Mouse (Mus musculus): Measurements from ENCODE around the gene Bfsp1. TPM values are rescaled to one million over a fixed set of nuclear protein-coding genes. Genes with fewer than 3 reads are reported as not detected.

Gene Bfsp1
- polyA plus RNA-seq, 1 experiment from 2014 or later, result 1.1 TPM

DNA sequence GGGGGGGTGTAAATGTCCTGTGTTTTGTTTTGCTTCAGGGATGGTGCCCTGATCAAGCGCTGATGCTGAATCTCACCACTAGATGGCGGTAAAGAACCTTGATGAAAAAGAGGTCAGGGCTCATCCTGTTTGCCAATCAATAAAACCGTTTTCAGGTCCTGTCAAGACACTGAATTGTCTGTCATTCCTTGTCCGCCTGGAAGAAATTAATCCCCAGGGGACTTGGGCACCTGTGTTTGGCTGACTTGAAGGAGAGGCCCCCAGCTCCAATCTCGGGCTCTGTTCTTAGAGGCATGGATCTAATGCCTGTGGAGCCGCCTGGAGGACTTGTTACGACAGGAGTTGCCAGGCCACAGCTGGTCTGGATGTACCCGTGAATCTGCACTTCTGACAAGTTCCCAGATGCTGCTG is 25.7 kb downstream of the Bfsp1 start:
- DNase-seq (ENCODE audit: low spot score) (peak; percentile 92), ATAC-seq (replicated peaks; ENCODE audit: insufficient number of reproducible peaks, low FRiP score, low TSS enrichment, low read depth) (0 out of 2 replicates have a peak, but pooled peaks have one; percentile 34)
- Histone ChIP-seq H3K9ac (replicated peaks; ENCODE audit: low read length) (no peak overlapping the region), H3K9me3 (replicated peaks; ENCODE audit: control insufficient read depth, low read length) (no peaks in the 10 kb centered on the region), H3K27ac (replicated peaks; ENCODE audit: low read depth, low read length) (no peak overlapping the region), H3K4me3 (ENCODE audit: low read depth, low read length) (no peak overlapping the region), H3K36me3 (replicated peaks; ENCODE audit: control insufficient read depth, insufficient read depth, low read depth, low read length) (no peaks in the 10 kb centered on the region), H3K4me2 (ENCODE audit: low read depth, low read length) (peak overlapping the region; percentile 19; the same call in 1 of the 2 replicates), H3K4me1 (ENCODE audit: control insufficient read depth, insufficient read depth, low read length) (no peaks in the 10 kb centered on the region), H3K27me3 (ENCODE audit: control insufficient read depth, insufficient read depth, low read length) (no peaks in the 10 kb centered on the region)
- WGBS, result under 1% methylated on average over 8 of the region's 8 CpGs

DNA sequence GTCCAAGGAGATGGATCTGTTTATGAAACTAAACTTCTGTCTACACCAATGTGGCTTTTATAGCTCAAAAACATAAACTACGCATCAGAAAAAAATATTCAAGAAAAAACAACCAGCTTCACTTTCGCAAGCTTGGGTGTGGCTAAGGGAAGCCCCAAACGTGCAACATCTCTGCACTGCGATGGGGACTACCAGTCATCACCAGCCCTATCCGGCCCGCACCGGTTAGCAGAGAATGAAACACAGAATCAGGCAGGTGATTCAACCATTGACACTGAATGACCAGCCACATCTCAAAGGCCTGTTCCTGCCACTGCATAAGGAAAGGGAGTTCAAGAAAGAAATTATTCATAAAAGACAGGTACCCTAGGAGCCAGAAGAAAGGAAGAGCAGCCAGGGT is 27.2 kb downstream of the Bfsp1 start:
- WGBS, result 83% methylated on average over 7 of the region's 7 CpGs
- H3K36me3 ChIP-seq (replicated peaks; ENCODE audit: control insufficient read depth, insufficient read depth, low read depth, low read length), result no peaks in the 10 kb centered on the region

DNA sequence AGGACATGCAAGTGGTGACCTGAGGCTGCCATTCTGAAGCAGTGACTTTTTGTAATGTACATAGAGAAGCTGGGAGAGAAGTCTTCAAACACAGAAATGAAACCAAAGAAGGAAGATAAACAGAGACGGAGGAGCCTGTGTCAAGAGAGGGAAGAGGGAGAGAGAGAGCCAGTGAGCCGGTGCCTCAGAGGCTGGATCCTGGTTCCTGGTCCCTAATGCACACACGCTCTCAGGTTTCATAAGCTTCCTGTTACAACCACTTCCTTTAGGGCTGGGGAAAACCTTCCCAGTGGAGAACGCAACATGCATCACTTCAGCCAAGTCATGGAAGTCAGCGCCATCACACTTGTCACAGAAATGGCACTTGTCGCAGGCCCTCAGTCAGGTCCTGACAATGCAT is 28.9 kb downstream of the Bfsp1 start:
- Histone ChIP-seq H3K4me2 (ENCODE audit: low read depth, low read length) (no peak overlapping the region), H3K9ac (replicated peaks; ENCODE audit: low read length) (no peak overlapping the region), H3K27ac (replicated peaks; ENCODE audit: low read depth, low read length) (no peak overlapping the region), H3K36me3 (replicated peaks; ENCODE audit: control insufficient read depth, insufficient read depth, low read depth, low read length) (no peaks in the 10 kb centered on the region), H3K4me3 (ENCODE audit: low read depth, low read length) (no peak overlapping the region), H3K27me3 (ENCODE audit: control insufficient read depth, insufficient read depth, low read length) (no peaks in the 10 kb centered on the region), H3K9me3 (replicated peaks; ENCODE audit: control insufficient read depth, low read length) (no peaks in the 10 kb centered on the region), H3K4me1 (ENCODE audit: control insufficient read depth, insufficient read depth, low read length) (no peaks in the 10 kb centered on the region)
- ATAC-seq (replicated peaks; ENCODE audit: insufficient number of reproducible peaks, low FRiP score, low TSS enrichment, low read depth), result no peak
- WGBS, result 44% methylated on average over 6 of the region's 6 CpGs
- DNase-seq (ENCODE audit: low spot score), result peak; percentile 49

More for the DNA sequence above, 27.2 kb downstream of the Bfsp1 start:
- H3K4me1 ChIP-seq (ENCODE audit: control insufficient read depth, insufficient read depth, low read length), result no peaks in the 10 kb centered on the region
- H3K27ac ChIP-seq (replicated peaks; ENCODE audit: low read depth, low read length), result no peak overlapping the region
- no peaks in the 10 kb centered on the region for H3K9me3 ChIP-seq (replicated peaks; ENCODE audit: control insufficient read depth, low read length)
- H3K27me3 ChIP-seq (ENCODE audit: control insufficient read depth, insufficient read depth, low read length), result no peaks in the 10 kb centered on the region
- H3K9ac ChIP-seq (replicated peaks; ENCODE audit: low read length), result no peak overlapping the region
- H3K4me3 ChIP-seq (ENCODE audit: low read depth, low read length), result no peak overlapping the region
- no peak overlapping the region for H3K4me2 ChIP-seq (ENCODE audit: low read depth, low read length)
- DNase-seq (ENCODE audit: low spot score), result no peak
- no peak for ATAC-seq (replicated peaks; ENCODE audit: insufficient number of reproducible peaks, low FRiP score, low TSS enrichment, low read depth)

DNA sequence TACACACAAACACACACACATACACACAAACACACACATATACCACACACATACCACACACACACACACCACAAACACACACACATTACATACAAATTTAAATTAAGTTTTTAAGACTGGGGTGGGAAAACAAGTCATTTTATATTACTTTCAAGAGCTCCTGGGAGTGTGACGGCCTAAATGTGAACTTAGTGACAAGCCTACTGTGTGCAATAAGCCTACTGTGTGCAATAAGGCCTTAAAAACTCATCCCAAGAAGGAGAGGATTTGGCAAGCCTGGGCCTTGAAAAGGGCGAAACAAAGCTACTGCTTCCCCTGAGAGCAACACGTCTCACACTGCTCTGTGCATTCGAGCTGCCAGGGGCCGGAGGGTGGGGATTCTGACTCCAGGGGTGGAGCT is 30.3 kb downstream of the Bfsp1 start:
- no peak overlapping the region for H3K27ac ChIP-seq (replicated peaks; ENCODE audit: low read depth, low read length)
- no peak overlapping the region for H3K9ac ChIP-seq (replicated peaks; ENCODE audit: low read length)
- no peaks in the 10 kb centered on the region for H3K36me3 ChIP-seq (replicated peaks; ENCODE audit: control insufficient read depth, insufficient read depth, low read depth, low read length)
- no peak for ATAC-seq (replicated peaks; ENCODE audit: insufficient number of reproducible peaks, low FRiP score, low TSS enrichment, low read depth)
- no peak overlapping the region for H3K4me3 ChIP-seq (ENCODE audit: low read depth, low read length)
- 75% methylated on average over 5 of the region's 5 CpGs for WGBS
- no peaks in the 10 kb centered on the region for H3K4me1 ChIP-seq (ENCODE audit: control insufficient read depth, insufficient read depth, low read length)
- H3K4me2 ChIP-seq (ENCODE audit: low read depth, low read length), result no peak overlapping the region
- H3K9me3 ChIP-seq (replicated peaks; ENCODE audit: control insufficient read depth, low read length), result no peaks in the 10 kb centered on the region
- DNase-seq (ENCODE audit: low spot score), result no peak
- no peaks in the 10 kb centered on the region for H3K27me3 ChIP-seq (ENCODE audit: control insufficient read depth, insufficient read depth, low read length)

DNA sequence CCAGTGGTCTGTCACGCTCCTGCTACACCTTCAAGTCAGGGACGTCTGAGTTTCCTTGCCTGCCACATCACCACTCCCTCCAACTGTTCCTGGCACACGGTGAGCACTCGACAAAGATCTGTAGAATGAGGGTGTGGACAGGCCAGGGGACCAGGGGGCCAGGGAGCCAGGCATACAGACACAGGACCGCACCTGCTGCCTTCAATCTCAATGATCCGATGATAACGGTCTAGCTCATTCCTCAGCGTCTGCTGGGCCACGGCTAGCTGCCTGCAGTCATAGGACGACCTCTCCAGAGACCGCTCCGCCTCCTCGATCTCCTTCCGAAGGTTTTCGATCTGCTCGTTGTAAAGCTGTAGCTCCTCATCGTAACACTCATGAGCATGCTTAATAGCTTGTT is 31.3 kb downstream of the Bfsp1 start:
- H3K4me3 ChIP-seq (ENCODE audit: low read depth, low read length), result no peak overlapping the region
- no peaks in the 10 kb centered on the region for H3K27me3 ChIP-seq (ENCODE audit: control insufficient read depth, insufficient read depth, low read length)
- ATAC-seq (replicated peaks; ENCODE audit: insufficient number of reproducible peaks, low FRiP score, low TSS enrichment, low read depth), result no peak
- no peak overlapping the region for H3K27ac ChIP-seq (replicated peaks; ENCODE audit: low read depth, low read length)
- H3K4me2 ChIP-seq (ENCODE audit: low read depth, low read length), result no peak overlapping the region
- H3K9ac ChIP-seq (replicated peaks; ENCODE audit: low read length), result no peak overlapping the region
- 83% methylated on average over 17 of the region's 17 CpGs for WGBS
- no peaks in the 10 kb centered on the region for H3K36me3 ChIP-seq (replicated peaks; ENCODE audit: control insufficient read depth, insufficient read depth, low read depth, low read length)
- no peaks in the 10 kb centered on the region for H3K9me3 ChIP-seq (replicated peaks; ENCODE audit: control insufficient read depth, low read length)
- DNase-seq (ENCODE audit: low spot score), result no peak
- H3K4me1 ChIP-seq (ENCODE audit: control insufficient read depth, insufficient read depth, low read length), result no peaks in the 10 kb centered on the region

DNA sequence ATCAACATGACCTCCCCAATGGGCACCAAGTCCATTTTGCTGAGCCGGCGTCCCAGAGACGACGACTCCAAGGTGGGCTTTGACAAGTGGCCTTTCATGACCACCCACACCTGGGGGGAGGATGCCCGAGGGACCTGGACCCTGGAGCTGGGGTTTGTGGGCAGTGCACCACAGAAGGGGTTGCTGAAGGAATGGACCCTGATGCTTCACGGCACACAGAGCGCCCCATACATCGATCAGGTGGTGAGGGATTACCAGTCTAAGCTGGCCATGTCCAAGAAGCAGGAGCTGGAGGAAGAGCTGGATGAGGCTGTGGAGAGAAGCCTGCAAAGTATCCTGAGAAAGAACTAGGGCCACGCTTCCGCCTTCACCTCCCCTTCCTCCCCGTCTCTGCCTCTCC is 49.5 kb downstream of the Bfsp1 start:
- Histone ChIP-seq H3K4me3 (ENCODE audit: low read depth, low read length) (no peak overlapping the region), H3K9ac (replicated peaks; ENCODE audit: low read length) (no peak overlapping the region), H3K27ac (replicated peaks; ENCODE audit: low read depth, low read length) (no peak overlapping the region), H3K27me3 (ENCODE audit: control insufficient read depth, insufficient read depth, low read length) (no peaks in the 10 kb centered on the region), H3K4me1 (ENCODE audit: control insufficient read depth, insufficient read depth, low read length) (no peaks in the 10 kb centered on the region), H3K9me3 (replicated peaks; ENCODE audit: control insufficient read depth, low read length) (no peaks in the 10 kb centered on the region), H3K36me3 (replicated peaks; ENCODE audit: control insufficient read depth, insufficient read depth, low read depth, low read length) (no peaks in the 10 kb centered on the region), H3K4me2 (ENCODE audit: low read depth, low read length) (no peak overlapping the region)
- 88% methylated on average over 11 of the region's 11 CpGs for WGBS
- DNase-seq (ENCODE audit: low spot score) (no peak), ATAC-seq (replicated peaks; ENCODE audit: insufficient number of reproducible peaks, low FRiP score, low TSS enrichment, low read depth) (no peak)

DNA sequence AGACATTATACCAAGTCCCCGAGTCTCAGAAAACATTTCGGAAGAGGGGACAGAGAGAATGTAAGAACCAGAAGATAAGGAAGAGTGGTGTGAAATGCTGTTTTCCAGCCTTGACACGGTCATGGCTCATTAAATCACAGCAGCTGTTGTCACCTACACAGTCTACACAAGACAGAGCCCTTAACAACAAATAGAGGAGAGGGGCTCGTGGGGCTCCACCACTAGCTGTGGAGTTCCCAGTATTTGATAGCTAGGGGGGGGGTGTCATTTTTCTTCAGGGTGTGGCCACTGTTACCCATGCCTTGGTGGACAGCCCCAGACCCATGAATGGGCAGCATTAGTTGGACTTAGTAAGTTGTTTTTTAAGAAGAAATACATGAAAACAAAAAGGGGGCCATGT is 50.7 kb downstream of the Bfsp1 start:
- H3K36me3 ChIP-seq (replicated peaks; ENCODE audit: control insufficient read depth, insufficient read depth, low read depth, low read length), result no peaks in the 10 kb centered on the region
- ATAC-seq (replicated peaks; ENCODE audit: insufficient number of reproducible peaks, low FRiP score, low TSS enrichment, low read depth) (0 out of 2 replicates have a peak, but pooled peaks have one; percentile 44), DNase-seq (ENCODE audit: low spot score) (no peak)
- no peaks in the 10 kb centered on the region for H3K4me1 ChIP-seq (ENCODE audit: control insufficient read depth, insufficient read depth, low read length)
- no peak overlapping the region for H3K9ac ChIP-seq (replicated peaks; ENCODE audit: low read length)
- no peak overlapping the region for H3K4me3 ChIP-seq (ENCODE audit: low read depth, low read length)
- H3K27me3 ChIP-seq (ENCODE audit: control insufficient read depth, insufficient read depth, low read length), result no peaks in the 10 kb centered on the region
- no peak overlapping the region for H3K27ac ChIP-seq (replicated peaks; ENCODE audit: low read depth, low read length)
- H3K9me3 ChIP-seq (replicated peaks; ENCODE audit: control insufficient read depth, low read length), result no peaks in the 10 kb centered on the region
- 76% methylated on average over 4 of the region's 4 CpGs for WGBS
- H3K4me2 ChIP-seq (ENCODE audit: low read depth, low read length), result no peak overlapping the region

DNA sequence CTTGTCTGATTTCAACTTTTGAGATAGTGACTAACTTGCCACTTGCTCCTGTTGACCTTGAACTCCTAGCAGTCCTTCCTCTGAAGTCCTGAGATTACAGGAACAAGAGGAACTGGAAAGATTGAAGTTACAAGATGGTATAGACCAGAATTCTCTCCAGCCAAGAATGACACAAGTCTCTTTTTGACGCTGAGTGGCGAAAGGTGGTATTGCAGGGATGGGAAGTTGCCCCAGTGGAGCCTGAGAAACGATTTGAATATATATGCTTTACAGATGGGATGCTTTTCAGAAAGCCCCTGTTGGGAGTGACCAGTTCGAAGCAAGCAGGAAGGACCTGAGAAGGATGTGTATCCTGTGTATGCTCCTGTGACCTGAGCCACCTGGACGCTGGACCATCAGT is 54.2 kb downstream of the Bfsp1 start:
- Histone ChIP-seq H3K4me2 (ENCODE audit: low read depth, low read length) (no peak overlapping the region), H3K36me3 (replicated peaks; ENCODE audit: control insufficient read depth, insufficient read depth, low read depth, low read length) (no peaks in the 10 kb centered on the region), H3K27ac (replicated peaks; ENCODE audit: low read depth, low read length) (no peak overlapping the region), H3K4me1 (ENCODE audit: control insufficient read depth, insufficient read depth, low read length) (no peaks in the 10 kb centered on the region), H3K9me3 (replicated peaks; ENCODE audit: control insufficient read depth, low read length) (no peaks in the 10 kb centered on the region), H3K27me3 (ENCODE audit: control insufficient read depth, insufficient read depth, low read length) (no peaks in the 10 kb centered on the region), H3K9ac (replicated peaks; ENCODE audit: low read length) (no peak overlapping the region), H3K4me3 (ENCODE audit: low read depth, low read length) (no peak overlapping the region)
- whole genome bisulfite sequencing, result 65% methylated on average over 5 of the region's 5 CpGs
- no peak for DNase-seq (ENCODE audit: low spot score)
- ATAC-seq (replicated peaks; ENCODE audit: insufficient number of reproducible peaks, low FRiP score, low TSS enrichment, low read depth), result no peak
